Mouse (Mus musculus) kidney, embryonic 14.5 days (tissue): ENCODE results near the gene Sox9. TPM values are rescaled to one million over a fixed set of nuclear protein-coding genes. Genes with fewer than 3 reads are reported as not detected.
A peak's percentile ranks its signal among the peaks of the same experiment; 100 is the strongest.

Source experiments
- ATAC-seq: fragments of 200-750 bp; cut with Nextera tagmentation; 2 replicates; pipeline ENCODE4 v1.8.0; 2017; ENCODE audit warnings: moderate number of reproducible peaks, mild to moderate bottlenecking, moderate TSS enrichment, moderate library complexity; ENCODE audit not compliant: low FRiP score, low TSS enrichment
- H3K27ac ChIP-seq: fragments of 300-500 bp; sonication (generic); 2 replicates; pipeline ENCODE4 v1.5.1; 2014; ENCODE audit warnings: low read depth, mild to moderate bottlenecking, low read length, moderate library complexity, mixed read lengths
- H3K27me3 ChIP-seq: fragments of 300-500 bp; sonication (generic); 2 replicates; pipeline ENCODE4 v1.6.1; 2014; ENCODE audit warnings: mild to moderate bottlenecking, low read length; ENCODE audit not compliant: control insufficient read depth, insufficient read depth
- H3K36me3 ChIP-seq: fragments of 300-500 bp; sonication (generic); 2 replicates; pipeline ENCODE4 v1.6.1; 2014; ENCODE audit warnings: low read length, mixed read lengths; ENCODE audit not compliant: control insufficient read depth, insufficient read depth
- H3K4me1 ChIP-seq: fragments of 300-500 bp; sonication (generic); 2 replicates; pipeline ENCODE4 v1.6.1; 2014; ENCODE audit warnings: low read length, mixed read lengths; ENCODE audit not compliant: control insufficient read depth, insufficient read depth
- H3K4me2 ChIP-seq: fragments of 300-500 bp; sonication (generic); replicated peaks from 2 replicates; pipeline ENCODE4 v1.6.1; 2014; ENCODE audit warnings: low read depth, mild to moderate bottlenecking, low read length
- H3K4me3 ChIP-seq: fragments of 300-500 bp; sonication (generic); 2 replicates; pipeline ENCODE4 v1.5.1; 2014; ENCODE audit warnings: mild to moderate bottlenecking, low read length
- H3K9ac ChIP-seq: fragments of 300-500 bp; sonication (generic); 2 replicates; pipeline ENCODE4 v1.6.1; 2014; ENCODE audit warnings: low read depth, mild to moderate bottlenecking, low read length, moderate library complexity
- H3K9me3 ChIP-seq: fragments of 300-500 bp; sonication (generic); 2 replicates; pipeline ENCODE4 v1.6.1; 2016; ENCODE audit warnings: low read length; ENCODE audit not compliant: control insufficient read depth
- WGBS: fragments of 180-500 bp; shearing (Covaris S2); extraction: QIAGEN DNeasy Blood & Tissue Kit; methylation state at CpG from one replicate; pipeline ENCODE4 v1.1.7; 2014; 5-methylcytosine and 5-hydroxymethylcytosine counted together
- polyA plus RNA-seq: library from polyadenylated mRNA; unstranded; fragments of >200 nt; fragmentation: Nextera tagmentation; extraction: Ambion mirVana; gene quantifications from 2 replicates; pipeline ENCODE4 v1.2.1, GENCODE M21; 2014

The Sox9 gene
- polyA plus RNA-seq, 1 experiment from 2014 or later = 42.4 TPM

- Histone ChIP-seq H3K4me1 (peaks cover 15% of the 10 kb centered on the region; the same call in 1 of the 2 replicates), H3K9ac (no peak overlapping the region), H3K36me3 (no peaks in the 10 kb centered on the region), H3K4me3 (no peak overlapping the region), H3K9me3 (no peaks in the 10 kb centered on the region), H3K4me2 (no peak overlapping the region), H3K27me3 (no peaks in the 10 kb centered on the region), H3K27ac (no peak overlapping the region)
- ATAC-seq = no peak
- 36% methylated on average over 11 of the region's 11 CpGs for WGBS
These were observed 52.4 kb downstream of the Sox9 start for GRCm38 (mm10) chr11:112834245-112835005.

- Histone ChIP-seq H3K4me3 (no peak overlapping the region), H3K9ac (no peak overlapping the region), H3K27me3 (no peaks in the 10 kb centered on the region), H3K9me3 (no peaks in the 10 kb centered on the region), H3K4me1 (peaks cover 20% of the 10 kb centered on the region; the same call in 1 of the 2 replicates), H3K36me3 (no peaks in the 10 kb centered on the region), H3K4me2 (no peak overlapping the region), H3K27ac (no peak overlapping the region)
- peak; percentile 53 for ATAC-seq
- 28% methylated on average over 7 of the region's 7 CpGs for WGBS
These were observed 53.6 kb downstream of the Sox9 start for GRCm38 (mm10) chr11:112835468-112836092.
